ENCODE assay signal across 8 mouse cellular contexts in genomic region chr8:94966578-94966977, GRCm38 (mm10). TPM values are rescaled to one million over a fixed set of nuclear protein-coding genes. Genes with fewer than 3 reads are reported as not detected.
A peak's percentile ranks its signal among the peaks of the same experiment; 100 is the strongest.
DNase-seq lines count a peak whose midpoint lies in the region; ATAC-seq and TF ChIP-seq lines count a peak whose summit lies in the region.

No protein-coding gene starts in this region.

- no peak overlapping the region for H3K4me3 ChIP-seq in forebrain, postnatal 0 days (ENCODE audit: low read depth, low read length)
- no peak overlapping the region for H3K4me3 ChIP-seq in forebrain, embryonic 13.5 days

- no peaks in the 10 kb centered on the region for H3K9me3 ChIP-seq in forebrain, postnatal 0 days (ENCODE audit: low read length)
- H3K9me3 ChIP-seq in forebrain, embryonic 13.5 days (replicated peaks): no peaks in the 10 kb centered on the region

- DNase-seq in forebrain, postnatal 0 days: peak; percentile 71
- DNase-seq in 416B (ENCODE audit: low read depth): peak; percentile 83
- peak; percentile 18 for DNase-seq in adipocyte (ENCODE audit: low spot score)
- peak; percentile 82 for DNase-seq in kidney, adult 9 months
- peak; percentile 55 for DNase-seq in lung, postnatal 25 days (ENCODE audit: low spot score)
- DNase-seq in yolk sac, embryonic 10.5 days (ENCODE audit: low spot score): peak; percentile 53
- no peak for DNase-seq in adrenal gland, adult 8-10 months

- H3K36me3 ChIP-seq in forebrain, postnatal 0 days (ENCODE audit: insufficient read depth): no peaks in the 10 kb centered on the region
- H3K36me3 ChIP-seq in forebrain, embryonic 13.5 days (ENCODE audit: poor library complexity, severe bottlenecking): no peaks in the 10 kb centered on the region

- ATAC-seq in forebrain, postnatal 0 days: 0 out of 2 replicates have a peak, but pooled peaks have one; percentile 36
- no peak for ATAC-seq in forebrain, embryonic 13.5 days

- peak; percentile 89 for TF ChIP-seq CTCF in forebrain, postnatal 0 days (IDR thresholded peaks at IDR 0.05; ENCODE audit: low read depth)

- 16% methylated on average over 7 of the region's 7 CpGs for WGBS in forebrain, postnatal 0 days
- 18% methylated on average over 7 of the region's 7 CpGs for WGBS in forebrain, embryonic 13.5 days

- H3K9ac ChIP-seq in forebrain, postnatal 0 days: no peak overlapping the region
- no peak overlapping the region for H3K9ac ChIP-seq in forebrain, embryonic 13.5 days

- H3K27me3 ChIP-seq in forebrain, postnatal 0 days (ENCODE audit: insufficient read depth, low read length): no peaks in the 10 kb centered on the region
- H3K27me3 ChIP-seq in forebrain, embryonic 13.5 days: no peaks in the 10 kb centered on the region

- H3K27ac ChIP-seq in forebrain, postnatal 0 days (ENCODE audit: low read depth, low read length): no peak overlapping the region
- H3K27ac ChIP-seq in forebrain, embryonic 13.5 days: no peak overlapping the region

- no peak overlapping the region for H3K4me2 ChIP-seq in forebrain, postnatal 0 days (ENCODE audit: low read depth)
- no peak overlapping the region for H3K4me2 ChIP-seq in forebrain, embryonic 13.5 days

- no peaks in the 10 kb centered on the region for H3K4me1 ChIP-seq in forebrain, postnatal 0 days (ENCODE audit: insufficient read depth)
- H3K4me1 ChIP-seq in forebrain, embryonic 13.5 days: peaks cover 10% of the 10 kb centered on the region

RNA-seq across cellular contexts. Expression of gene Adgrg1, which starts 8.0 kb away (rescaled TPM):
- 107 and 188 TPM in 2 replicates for total RNA-seq in forebrain, postnatal 0 days (2014; rRNA removed)
- 79.8 and 101 TPM in 2 replicates for polyA plus RNA-seq in forebrain, postnatal 0 days (2015; fragmentation: Nextera tagmentation; extraction: Ambion mirVana)
- 156 and 178 TPM in 2 replicates for polyA plus RNA-seq in forebrain, embryonic 13.5 days (2015; fragmentation: Nextera tagmentation; extraction: Ambion mirVana)
- 10 to 100 TPM; 14.6 to 60.9 (median 38.3) TPM for total RNA-seq in adrenal gland, adult 8-10 months (2022)

RNA-seq across cellular contexts. Expression of gene Adgrg5, which starts 43.1 kb away (rescaled TPM):
- total RNA-seq in forebrain, postnatal 0 days (2014; rRNA removed): 0.10 TPM in 1 of 2 replicates, not detected in the other
- polyA plus RNA-seq in forebrain, postnatal 0 days (2015; fragmentation: Nextera tagmentation; extraction: Ambion mirVana): 0.06 and 0.12 TPM in 2 replicates
- 0.19 TPM in 1 of 2 replicates, not detected in the other for polyA plus RNA-seq in forebrain, embryonic 13.5 days (2015; fragmentation: Nextera tagmentation; extraction: Ambion mirVana)
- 1 to 10 TPM in 2 of 4 experiments, under 1 TPM in 2; 0.49 to 2.0 (median 0.94) TPM for total RNA-seq in adrenal gland, adult 8-10 months (2022)

RNA-seq across cellular contexts. Expression of gene Ccdc102a, which starts 48.7 kb away (rescaled TPM):
- 6.8 and 8.1 TPM in 2 replicates for total RNA-seq in forebrain, postnatal 0 days (2014; rRNA removed)
- polyA plus RNA-seq in forebrain, postnatal 0 days (2015; fragmentation: Nextera tagmentation; extraction: Ambion mirVana): 4.4 and 4.8 TPM in 2 replicates
- 5.6 TPM in 2 replicates for polyA plus RNA-seq in forebrain, embryonic 13.5 days (2015; fragmentation: Nextera tagmentation; extraction: Ambion mirVana)
- 10 to 100 TPM in 2 of 4 experiments, 1 to 10 TPM in 2; 6.9 to 11.1 (median 8.6) TPM for total RNA-seq in adrenal gland, adult 8-10 months (2022)

RNA-seq across cellular contexts. Expression of gene Adgrg3, which starts 50.9 kb away (rescaled TPM):
- total RNA-seq in forebrain, postnatal 0 days (2014; rRNA removed): 0.67 and 1.2 TPM in 2 replicates
- polyA plus RNA-seq in forebrain, postnatal 0 days (2015; fragmentation: Nextera tagmentation; extraction: Ambion mirVana): 0.47 and 0.69 TPM in 2 replicates
- 0.79 and 1.0 TPM in 2 replicates for polyA plus RNA-seq in forebrain, embryonic 13.5 days (2015; fragmentation: Nextera tagmentation; extraction: Ambion mirVana)
- total RNA-seq in adrenal gland, adult 8-10 months (2022): 1 to 10 TPM; 2.2 to 4.1 (median 3.1) TPM
